Mouse (Mus musculus) limb, embryonic 12.5 days (tissue): ENCODE data around the gene Rpl10a. TPM values are rescaled to one million over a fixed set of nuclear protein-coding genes. Genes with fewer than 3 reads are reported as not detected.

Experiments used
- ATAC-seq: fragments of 200-750 bp; cut with Nextera tagmentation; 2 replicates; pipeline ENCODE4 v1.8.0; 2017; ENCODE audit warnings: low read depth, moderate TSS enrichment; ENCODE audit not compliant: insufficient number of reproducible peaks, insufficient read depth, low FRiP score, low TSS enrichment
- H3K27ac ChIP-seq: fragments of 300-500 bp; sonication (generic); 2 replicates; pipeline ENCODE4 v1.5.1; 2016; ENCODE audit warnings: mild to moderate bottlenecking, moderate library complexity
- H3K27me3 ChIP-seq: fragments of 300-500 bp; sonication (generic); 2 replicates; pipeline ENCODE4 v1.6.1; 2016; ENCODE audit warnings: mild to moderate bottlenecking, moderate library complexity
- H3K36me3 ChIP-seq: fragments of 300-500 bp; sonication (generic); 2 replicates; pipeline ENCODE4 v1.6.1; 2016; ENCODE audit warnings: mild to moderate bottlenecking, moderate library complexity
- H3K4me1 ChIP-seq: fragments of 300-500 bp; sonication (generic); replicated peaks from 2 replicates; pipeline ENCODE4 v1.6.1; 2016
- H3K4me2 ChIP-seq: fragments of 300-500 bp; sonication (generic); 2 replicates; pipeline ENCODE4 v1.6.1; 2016; ENCODE audit warnings: mild to moderate bottlenecking, moderate library complexity
- H3K4me3 ChIP-seq: fragments of 300-500 bp; sonication (generic); replicated peaks from 2 replicates; pipeline ENCODE4 v1.5.1; 2016; ENCODE audit warnings: mild to moderate bottlenecking
- H3K9ac ChIP-seq: fragments of 300-500 bp; sonication (generic); replicated peaks from 2 replicates; pipeline ENCODE4 v1.6.1; 2016; ENCODE audit warnings: mild to moderate bottlenecking, moderate library complexity
- H3K9me3 ChIP-seq: fragments of 300-500 bp; sonication (generic); 2 replicates; pipeline ENCODE4 v1.6.1; 2016; ENCODE audit warnings: mild to moderate bottlenecking, moderate library complexity
- WGBS: fragments of 180-500 bp; shearing (Covaris S2); methylation state at CpG from one replicate; pipeline ENCODE4 v1.1.7; 2016; 5-methylcytosine and 5-hydroxymethylcytosine counted together
- polyA plus RNA-seq: library from polyadenylated mRNA; unstranded; fragments of >200 nt; fragmentation: Nextera tagmentation; extraction: Ambion mirVana; gene quantifications from 2 replicates; pipeline ENCODE4 v1.2.1, GENCODE M21; 2016

Gene Rpl10a
- polyA plus RNA-seq, 1 experiment from 2014 or later, result 537 TPM

DNA sequence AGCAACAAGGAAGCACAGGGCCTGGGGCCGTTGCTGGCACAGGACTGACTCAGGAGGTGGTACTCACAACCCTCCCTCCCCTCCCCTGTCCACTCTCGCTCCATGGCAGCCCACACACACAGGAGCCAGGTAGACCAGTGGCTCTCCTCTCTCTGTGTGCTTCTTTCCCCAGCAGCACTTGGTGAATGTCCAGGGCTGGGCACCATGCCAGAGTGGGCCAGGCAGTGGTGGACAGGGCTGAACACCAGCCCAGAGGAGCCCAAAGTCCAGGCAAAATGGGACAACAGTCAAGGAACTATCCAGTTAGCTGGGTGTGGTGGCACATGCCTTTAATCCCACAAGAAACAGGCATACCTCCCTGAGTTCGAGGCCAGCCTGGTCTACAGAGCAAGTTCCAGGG is 38.0 kb upstream of the Rpl10a start:
- Histone ChIP-seq H3K4me2 (no peak overlapping the region), H3K4me3 (no peak overlapping the region), H3K4me1 (peaks cover 30% of the 10 kb centered on the region), H3K27ac (no peak overlapping the region), H3K9me3 (peaks cover 5% of the 10 kb centered on the region; the same call in 1 of the 2 replicates), H3K9ac (no peak overlapping the region), H3K27me3 (no peaks in the 10 kb centered on the region), H3K36me3 (peaks cover 51% of the 10 kb centered on the region)
- ATAC-seq, result no peak
- 63% methylated on average over 3 of the region's 3 CpGs for WGBS

DNA sequence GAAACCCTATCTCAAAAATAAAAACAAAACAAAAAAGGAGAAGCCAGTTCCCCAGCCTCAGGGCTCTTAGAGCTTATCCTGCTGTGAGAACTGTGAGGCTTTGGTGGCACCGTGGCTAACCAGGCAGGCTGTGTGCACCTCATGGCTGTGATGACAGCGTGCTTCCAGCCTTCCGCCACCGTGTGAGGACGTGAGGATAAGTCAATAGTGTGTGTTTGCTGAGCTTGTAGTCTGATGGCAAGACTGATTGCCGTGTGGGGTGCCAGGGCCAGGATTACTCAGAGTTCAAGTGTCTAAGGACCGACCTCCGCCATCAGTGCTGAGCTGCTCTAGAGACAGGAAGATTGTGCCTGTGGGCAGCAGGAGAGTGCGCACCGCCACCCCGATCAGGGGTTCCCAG is 37.6 kb upstream of the Rpl10a start:
- H3K27ac ChIP-seq, result no peak overlapping the region
- peaks cover 27% of the 10 kb centered on the region for H3K4me1 ChIP-seq

DNA sequence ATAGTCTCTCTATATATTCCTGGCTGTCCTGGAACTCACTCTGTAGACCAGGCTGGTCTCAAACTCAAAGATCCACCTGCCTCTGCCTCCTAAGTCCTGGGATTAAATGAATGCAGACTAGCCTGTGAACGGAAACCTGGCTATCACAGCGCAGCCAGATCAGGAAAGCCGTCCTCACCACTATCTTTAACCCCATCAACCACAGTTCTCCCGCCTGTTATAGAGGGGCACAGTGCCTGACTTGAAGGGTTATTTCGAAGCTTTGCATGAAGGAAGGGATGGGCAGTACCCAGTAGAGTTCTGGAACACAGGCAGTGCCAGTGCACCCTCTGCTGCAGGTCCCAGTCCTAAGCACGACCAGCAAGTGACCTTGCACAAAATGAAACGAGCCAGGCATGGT is 36.9 kb upstream of the Rpl10a start:
- H3K27me3 ChIP-seq, result no peaks in the 10 kb centered on the region
- ATAC-seq, result no peak
- H3K27ac ChIP-seq, result no peak overlapping the region
- WGBS, result 82% methylated on average over 7 of the region's 7 CpGs
- H3K36me3 ChIP-seq, result peaks cover 54% of the 10 kb centered on the region
- peaks cover 21% of the 10 kb centered on the region for H3K4me1 ChIP-seq
- H3K4me2 ChIP-seq, result no peak overlapping the region
- H3K9me3 ChIP-seq, result peaks cover 5% of the 10 kb centered on the region; the same call in 1 of the 2 replicates
- H3K4me3 ChIP-seq, result no peak overlapping the region
- no peak overlapping the region for H3K9ac ChIP-seq

More for the DNA sequence above, 37.6 kb upstream of the Rpl10a start:
- Histone ChIP-seq H3K9me3 (peaks cover 5% of the 10 kb centered on the region; the same call in 1 of the 2 replicates), H3K27me3 (no peaks in the 10 kb centered on the region), H3K4me3 (no peak overlapping the region), H3K36me3 (peaks cover 52% of the 10 kb centered on the region), H3K4me2 (no peak overlapping the region), H3K9ac (no peak overlapping the region)
- WGBS, result 89% methylated on average over 11 of the region's 11 CpGs
- no peak for ATAC-seq

DNA sequence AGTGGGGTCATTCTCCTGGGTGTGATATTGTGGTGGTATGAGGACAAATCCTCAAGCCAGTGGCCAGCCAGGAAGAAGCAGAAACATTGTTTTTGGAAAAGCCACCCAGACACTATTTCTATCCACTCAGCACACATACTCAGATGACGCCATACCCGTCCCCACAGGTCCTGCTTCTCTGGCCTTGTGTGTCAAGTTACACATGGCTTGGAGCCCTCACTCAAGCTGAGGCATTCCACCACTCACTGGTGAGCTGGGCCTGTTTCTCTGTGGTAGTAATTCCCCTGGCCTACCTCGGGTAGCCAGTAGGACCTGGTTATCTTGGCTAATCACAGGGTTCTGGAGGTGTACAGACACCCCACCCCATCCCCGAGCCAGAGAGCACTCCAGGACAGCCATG is 34.6 kb upstream of the Rpl10a start:
- Histone ChIP-seq H3K4me2 (no peak overlapping the region), H3K4me1 (peaks cover 16% of the 10 kb centered on the region), H3K27me3 (no peaks in the 10 kb centered on the region), H3K9ac (0 out of 2 replicates have a peak overlapping the region, but pooled peaks have one; percentile 14), H3K9me3 (peaks cover 5% of the 10 kb centered on the region; the same call in 1 of the 2 replicates), H3K27ac (peak overlapping the region; percentile 66), H3K36me3 (peaks cover 51% of the 10 kb centered on the region), H3K4me3 (no peak overlapping the region)
- 62% methylated on average over 4 of the region's 4 CpGs for WGBS
- ATAC-seq, result no peak

DNA sequence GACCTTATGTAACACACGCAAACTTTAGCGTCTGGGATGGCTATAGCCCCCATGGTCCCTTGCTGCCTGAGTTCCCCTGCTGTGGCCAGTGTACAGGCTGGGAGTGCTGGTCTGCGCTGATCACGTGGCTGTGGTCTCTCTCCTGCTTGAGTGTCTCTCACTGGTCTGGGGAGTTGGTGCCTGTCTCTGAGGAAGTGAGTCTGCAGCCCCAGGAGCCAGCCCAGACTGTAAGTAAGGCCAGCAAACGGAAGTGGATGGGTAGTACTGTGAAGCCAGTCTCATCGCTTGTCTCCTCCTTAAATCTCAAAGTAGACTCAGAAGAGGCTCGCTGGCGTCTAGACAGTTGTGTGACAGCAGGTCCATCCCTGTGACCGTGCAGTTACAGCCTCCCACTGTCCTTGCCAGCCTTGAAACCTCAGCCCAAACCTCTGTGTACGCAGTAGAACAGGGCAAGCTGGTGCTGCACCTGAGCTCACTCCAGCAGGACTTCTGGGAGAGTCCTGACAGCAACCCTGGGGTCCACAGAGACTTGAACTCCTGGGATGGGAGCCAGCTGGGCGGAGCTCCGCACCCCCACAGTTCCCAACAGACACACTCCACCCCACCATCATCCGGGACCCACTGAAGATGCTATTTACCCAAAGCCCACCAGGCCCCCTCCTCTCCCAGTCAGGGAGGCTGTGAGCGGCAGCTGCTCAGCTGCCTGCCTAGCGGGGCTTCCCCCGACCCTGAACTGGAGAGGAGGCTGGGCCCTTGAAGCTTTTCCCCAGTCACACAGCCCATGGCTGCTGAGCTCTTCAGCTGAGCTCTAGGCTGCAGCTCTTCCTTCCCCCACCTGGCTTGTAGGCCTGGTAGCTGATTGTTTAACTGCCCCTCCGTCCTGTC is 33.6 kb upstream of the Rpl10a start:
- no peak for ATAC-seq
- H3K27ac ChIP-seq, result peak overlapping the region; percentile 66
- H3K9ac ChIP-seq, result no peak overlapping the region; the same call in 1 of the 2 replicates

DNA sequence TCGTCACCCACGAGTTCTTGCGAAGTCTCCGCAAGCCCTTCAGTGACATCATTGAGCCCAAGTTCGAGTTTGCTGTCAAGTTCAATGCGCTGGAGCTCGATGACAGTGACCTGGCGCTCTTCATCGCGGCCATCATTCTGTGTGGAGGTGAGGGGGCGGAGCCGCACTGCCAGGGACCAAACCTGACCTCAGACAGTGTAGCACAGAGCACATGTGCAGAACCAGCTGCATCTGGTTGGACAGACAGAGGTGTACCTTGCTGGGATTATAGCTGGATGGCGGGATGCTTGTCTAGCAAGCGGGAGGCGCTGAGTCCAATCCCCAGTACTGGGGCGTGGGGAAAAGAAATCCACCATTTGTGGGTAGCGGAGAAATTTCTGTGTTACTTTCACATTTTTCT is 29.4 kb upstream of the Rpl10a start:
- H3K4me3 ChIP-seq, result no peak overlapping the region
- H3K27ac ChIP-seq, result peak overlapping the region; percentile 73; the same call in 1 of the 2 replicates
- no peaks in the 10 kb centered on the region for H3K9me3 ChIP-seq
- peaks cover 36% of the 10 kb centered on the region for H3K4me1 ChIP-seq
- no peaks in the 10 kb centered on the region for H3K27me3 ChIP-seq
- peaks cover 41% of the 10 kb centered on the region for H3K36me3 ChIP-seq
- 96% methylated on average over 17 of the region's 17 CpGs for WGBS
- no peak for ATAC-seq
- H3K4me2 ChIP-seq, result no peak overlapping the region
- H3K9ac ChIP-seq, result no peak overlapping the region

More for the DNA sequence above, 33.6 kb upstream of the Rpl10a start:
- H3K4me3 ChIP-seq, result no peak overlapping the region
- 66% methylated on average over 17 of the region's 17 CpGs for WGBS
- no peaks in the 10 kb centered on the region for H3K27me3 ChIP-seq
- H3K4me2 ChIP-seq, result no peak overlapping the region
- H3K9me3 ChIP-seq, result peaks cover 5% of the 10 kb centered on the region; the same call in 1 of the 2 replicates
- H3K4me1 ChIP-seq, result peaks cover 26% of the 10 kb centered on the region
- H3K36me3 ChIP-seq, result peaks cover 55% of the 10 kb centered on the region

DNA sequence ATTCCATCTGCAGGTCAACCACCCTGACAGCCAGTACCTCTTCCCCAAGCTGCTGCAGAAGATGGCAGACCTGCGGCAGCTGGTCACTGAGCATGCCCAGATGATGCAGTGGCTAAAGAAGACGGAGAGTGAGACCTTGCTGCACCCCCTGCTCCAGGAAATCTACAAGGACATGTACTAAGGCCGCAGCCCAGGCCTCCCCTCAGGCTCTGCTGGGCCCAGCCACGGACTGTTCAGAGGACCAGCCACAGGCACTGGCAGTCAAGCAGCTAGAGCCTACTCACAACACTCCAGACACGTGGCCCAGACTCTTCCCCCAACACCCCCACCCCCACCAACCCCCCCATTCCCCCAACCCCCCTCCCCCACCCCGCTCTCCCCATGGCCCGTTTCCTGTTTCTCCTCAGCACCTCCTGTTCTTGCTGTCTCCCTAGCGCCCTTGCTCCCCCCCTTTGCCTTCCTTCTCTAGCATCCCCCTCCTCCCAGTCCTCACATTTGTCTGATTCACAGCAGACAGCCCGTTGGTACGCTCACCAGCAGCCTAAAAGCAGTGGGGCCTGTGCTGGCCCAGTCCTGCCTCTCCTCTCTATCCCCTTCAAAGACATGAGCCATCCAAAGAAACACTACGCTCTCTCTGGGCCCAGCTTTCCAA is 28.5 kb upstream of the Rpl10a start:
- Histone ChIP-seq H3K4me1 (peaks cover 28% of the 10 kb centered on the region), H3K4me2 (no peak overlapping the region), H3K4me3 (no peak overlapping the region), H3K9me3 (no peaks in the 10 kb centered on the region), H3K36me3 (peaks cover 40% of the 10 kb centered on the region), H3K9ac (peak overlapping the region; percentile 42), H3K27me3 (no peaks in the 10 kb centered on the region), H3K27ac (peak overlapping the region; percentile 73)
- ATAC-seq, result no peak; the same call in 1 of the 2 replicates
- 27% methylated on average over 10 of the region's 11 CpGs for WGBS

DNA sequence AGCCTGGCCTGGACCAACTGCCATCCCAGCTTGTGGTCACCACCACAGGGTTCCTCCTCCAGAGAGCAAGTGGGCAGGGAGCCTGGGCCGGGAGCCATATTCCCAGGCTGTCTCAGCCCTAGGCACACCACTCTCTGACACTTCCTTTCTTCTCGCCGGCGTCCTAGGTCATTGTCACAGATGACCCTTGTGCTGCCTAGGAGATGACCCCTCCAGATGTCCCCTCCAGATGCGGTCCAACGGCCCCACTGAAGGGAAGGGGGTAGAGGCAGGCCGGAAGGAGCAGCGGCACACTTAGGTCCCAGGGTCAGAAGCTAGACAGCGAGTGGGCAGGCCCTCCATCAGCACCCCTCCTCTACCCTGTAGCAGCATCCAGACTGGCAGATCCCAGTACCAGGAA is 27.9 kb upstream of the Rpl10a start:
- H3K27me3 ChIP-seq, result no peaks in the 10 kb centered on the region
- H3K36me3 ChIP-seq, result peaks cover 37% of the 10 kb centered on the region
- no peak for ATAC-seq
- H3K9ac ChIP-seq, result 0 out of 2 replicates have a peak overlapping the region, but pooled peaks have one; percentile 31
- no peak overlapping the region for H3K4me3 ChIP-seq
- no peaks in the 10 kb centered on the region for H3K9me3 ChIP-seq
- no peak overlapping the region for H3K4me2 ChIP-seq
- WGBS, result 40% methylated on average over 9 of the region's 9 CpGs
- peaks cover 22% of the 10 kb centered on the region for H3K4me1 ChIP-seq
- H3K27ac ChIP-seq, result peak overlapping the region; percentile 73

DNA sequence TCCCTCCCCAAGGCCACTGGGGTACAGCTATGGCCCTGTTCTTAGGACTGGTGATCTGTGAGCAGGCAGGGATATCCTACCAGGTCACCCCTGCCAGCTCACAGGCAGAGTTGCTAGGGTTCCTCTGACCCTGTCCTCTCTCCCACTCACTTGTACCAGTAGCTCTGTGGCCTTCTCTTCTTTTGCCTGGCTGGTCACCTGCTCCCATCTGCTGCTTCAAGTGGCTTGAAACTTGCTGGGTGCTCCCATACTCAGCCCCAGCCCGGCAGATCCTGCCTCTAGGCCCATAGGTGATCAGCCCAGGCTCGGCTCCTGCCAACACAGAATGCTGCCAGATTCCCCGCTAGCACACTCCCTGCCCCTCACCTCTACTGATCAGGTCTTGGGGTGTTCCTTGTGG is 27.4 kb upstream of the Rpl10a start:
- Histone ChIP-seq H3K27ac (no peak overlapping the region), H3K27me3 (no peaks in the 10 kb centered on the region), H3K36me3 (peaks cover 34% of the 10 kb centered on the region), H3K4me3 (no peak overlapping the region), H3K9ac (no peak overlapping the region), H3K4me2 (no peak overlapping the region), H3K4me1 (peaks cover 21% of the 10 kb centered on the region), H3K9me3 (no peaks in the 10 kb centered on the region)
- ATAC-seq, result no peak
- 55% methylated on average over 3 of the region's 3 CpGs for WGBS

DNA sequence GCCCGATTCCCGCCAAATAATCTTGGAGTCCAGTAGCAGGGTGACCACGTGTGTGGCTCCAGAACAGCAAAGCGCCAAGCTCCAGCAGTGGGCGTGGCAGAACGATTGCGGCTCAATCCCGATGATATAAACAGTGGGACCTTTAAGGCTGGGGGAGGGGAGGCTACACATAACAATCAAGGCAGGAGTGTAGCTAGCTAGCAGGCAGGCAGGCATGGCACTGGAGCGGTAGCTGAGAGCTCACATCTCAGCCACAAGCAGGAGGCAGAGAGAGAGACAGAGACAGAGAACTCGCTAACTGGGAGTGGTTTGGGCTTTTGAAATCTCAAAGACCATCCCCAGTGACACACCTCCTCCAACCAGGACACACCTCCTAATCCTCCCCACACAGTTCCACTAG is 23.1 kb upstream of the Rpl10a start:
- Histone ChIP-seq H3K27me3 (no peaks in the 10 kb centered on the region), H3K9me3 (no peaks in the 10 kb centered on the region), H3K36me3 (0 out of 2 replicates have a peak, but pooled peaks cover 8% of the 10 kb centered on the region), H3K4me2 (no peak overlapping the region), H3K4me3 (no peak overlapping the region), H3K4me1 (peaks cover 14% of the 10 kb centered on the region), H3K9ac (no peak overlapping the region), H3K27ac (no peak overlapping the region)
- 48% methylated on average over 10 of the region's 10 CpGs for WGBS
- ATAC-seq, result no peak
